Mouse (Mus musculus): ENCODE data around the gene Lta. TPM values are rescaled to one million over a fixed set of nuclear protein-coding genes. Genes with fewer than 3 reads are reported as not detected.
A peak's percentile ranks its signal among the peaks of the same experiment; 100 is the strongest.

The Lta gene
- polyA plus RNA-seq (2012; rRNA removed) = 1.0 and 1.1 TPM in 2 replicates

- Histone ChIP-seq H3K4me3 (replicated peaks; ENCODE audit: extremely low read depth, low read depth, low read length) (peak within 1 kb of the TSS; percentile 20), H3K4me1 (ENCODE audit: control insufficient read depth, insufficient read depth, low read length) (0 out of 2 replicates have a peak, but pooled peaks cover 3% of the 10 kb centered on the region)
- WGBS = 57% methylated on average over 20 of the region's 20 CpGs
- DNase-seq = no peak
- TF ChIP-seq POLR2A (IDR thresholded peaks at IDR 0.05; ENCODE audit: borderline replicate concordance, extremely low read depth, low read depth, low read length) (no peak), CTCF (IDR thresholded peaks at IDR 0.05; ENCODE audit: insufficient read depth, low read length) (no peak)
These were observed at the start of gene Lta for GRCm38 (mm10) chr17:35204494-35205379. Gene Lta, minus strand, starts transcription at chr17:35205351.

- WGBS = 52% methylated on average over 11 of the region's 11 CpGs
- H3K4me3 ChIP-seq (replicated peaks; ENCODE audit: extremely low read depth, low read depth, low read length) = no peak overlapping the region
- peaks cover 5% of the 10 kb centered on the region for H3K4me1 ChIP-seq (ENCODE audit: control insufficient read depth, insufficient read depth, low read length)
- DNase-seq = peak; percentile 68
- TF ChIP-seq POLR2A (IDR thresholded peaks at IDR 0.05; ENCODE audit: borderline replicate concordance, extremely low read depth, low read depth, low read length) (no peak), CTCF (IDR thresholded peaks at IDR 0.05; ENCODE audit: insufficient read depth, low read length) (peak; percentile 91)
These were observed 49.3 kb upstream of the Lta start for GRCm38 (mm10) chr17:35254241-35255098.

- WGBS = 80% methylated on average over 32 of the region's 32 CpGs
- no peak for DNase-seq
- peaks cover 3% of the 10 kb centered on the region for H3K4me1 ChIP-seq (ENCODE audit: control insufficient read depth, insufficient read depth, low read length)
- no peak overlapping the region for H3K4me3 ChIP-seq (replicated peaks; ENCODE audit: extremely low read depth, low read depth, low read length)
- no peak for TF ChIP-seq CTCF (IDR thresholded peaks at IDR 0.05; ENCODE audit: insufficient read depth, low read length)
- no peak for TF ChIP-seq POLR2A (IDR thresholded peaks at IDR 0.05; ENCODE audit: borderline replicate concordance, extremely low read depth, low read depth, low read length)
These were observed 48.3 kb upstream of the Lta start for GRCm38 (mm10) chr17:35253293-35254093.

- no peak for DNase-seq
- TF ChIP-seq POLR2A (IDR thresholded peaks at IDR 0.05; ENCODE audit: borderline replicate concordance, extremely low read depth, low read depth, low read length) (0 out of 2 replicates have a peak, but pooled peaks have one; percentile 1), CTCF (IDR thresholded peaks at IDR 0.05; ENCODE audit: insufficient read depth, low read length) (no peak)
- 72% methylated on average over 18 of the region's 18 CpGs for WGBS
- Histone ChIP-seq H3K4me3 (replicated peaks; ENCODE audit: extremely low read depth, low read depth, low read length) (no peak overlapping the region), H3K4me1 (ENCODE audit: control insufficient read depth, insufficient read depth, low read length) (peaks cover 1% of the 10 kb centered on the region)
These were observed 47.6 kb upstream of the Lta start for GRCm38 (mm10) chr17:35252619-35253292.

- no peak for TF ChIP-seq CTCF (IDR thresholded peaks at IDR 0.05; ENCODE audit: insufficient read depth, low read length)
- no peak for TF ChIP-seq POLR2A (IDR thresholded peaks at IDR 0.05; ENCODE audit: borderline replicate concordance, extremely low read depth, low read depth, low read length)
- WGBS = 66% methylated on average over 5 of the region's 5 CpGs
- Histone ChIP-seq H3K4me1 (ENCODE audit: control insufficient read depth, insufficient read depth, low read length) (no peaks in the 10 kb centered on the region), H3K4me3 (replicated peaks; ENCODE audit: extremely low read depth, low read depth, low read length) (no peak overlapping the region)
- no peak for DNase-seq
These were observed 46.8 kb upstream of the Lta start for GRCm38 (mm10) chr17:35251981-35252380.

GRCm38 (mm10) chr17:35251162-35251719 is 46.1 kb upstream of the Lta start:
- Histone ChIP-seq H3K4me1 (ENCODE audit: control insufficient read depth, insufficient read depth, low read length) (no peaks in the 10 kb centered on the region), H3K4me3 (replicated peaks; ENCODE audit: extremely low read depth, low read depth, low read length) (no peak overlapping the region)
- TF ChIP-seq POLR2A (IDR thresholded peaks at IDR 0.05; ENCODE audit: borderline replicate concordance, extremely low read depth, low read depth, low read length) (no peak; the same call in 1 of the 2 replicates), CTCF (IDR thresholded peaks at IDR 0.05; ENCODE audit: insufficient read depth, low read length) (no peak)
- peak; percentile 63 for DNase-seq
- 64% methylated on average over 15 of the region's 15 CpGs for WGBS

GRCm38 (mm10) chr17:35250348-35251120 is 45.4 kb upstream of the Lta start:
- 80% methylated on average over 3 of the region's 3 CpGs for WGBS
- TF ChIP-seq POLR2A (IDR thresholded peaks at IDR 0.05; ENCODE audit: borderline replicate concordance, extremely low read depth, low read depth, low read length) (no peak), CTCF (IDR thresholded peaks at IDR 0.05; ENCODE audit: insufficient read depth, low read length) (no peak)
- no peak for DNase-seq
- no peak overlapping the region for H3K4me3 ChIP-seq (replicated peaks; ENCODE audit: extremely low read depth, low read depth, low read length)
- no peaks in the 10 kb centered on the region for H3K4me1 ChIP-seq (ENCODE audit: control insufficient read depth, insufficient read depth, low read length)

All from lung, adult 2 months (tissue).